Mouse (Mus musculus): Measurements from ENCODE around the gene Eif2a.
A peak's percentile ranks its signal among the peaks of the same experiment; 100 is the strongest.

Gene Eif2a

GRCm38 (mm10) chr3:58525652-58526407 is at the start of gene Eif2a, which contains the start of gene Serp1:
TSS of gene Eif2a (plus strand) at chr3:58525821.
TSS of gene Serp1 (minus strand) at chr3:58525892.
- DNase-seq, result peak; percentile 100

GRCm38 (mm10) chr3:58478755-58479455 is 46.7 kb upstream of the Eif2a start:
- DNase-seq, result no peak

GRCm38 (mm10) chr3:58485883-58486282 is 39.7 kb upstream of the Eif2a start:
- DNase-seq, result no peak

GRCm38 (mm10) chr3:58487121-58487520 is 38.5 kb upstream of the Eif2a start:
- DNase-seq, result no peak

- no peak for DNase-seq
These were observed 37.4 kb upstream of the Eif2a start for GRCm38 (mm10) chr3:58487999-58488775.

GRCm38 (mm10) chr3:58490787-58491186 is 34.8 kb upstream of the Eif2a start:
- peak; percentile 22 for DNase-seq

- peak; percentile 29 for DNase-seq
These were observed 32.0 kb upstream of the Eif2a start for GRCm38 (mm10) chr3:58493621-58494020.

- no peak for DNase-seq
These were observed 23.7 kb upstream of the Eif2a start for GRCm38 (mm10) chr3:58501961-58502360.

- no peak for DNase-seq
These were observed 21.8 kb upstream of the Eif2a start for GRCm38 (mm10) chr3:58503720-58504333.

GRCm38 (mm10) chr3:58504676-58505075 is 20.9 kb upstream of the Eif2a start:
- DNase-seq, result no peak

- DNase-seq, result no peak
These were observed 17.4 kb upstream of the Eif2a start for GRCm38 (mm10) chr3:58508020-58508750.

- no peak for DNase-seq
These were observed 14.0 kb upstream of the Eif2a start for GRCm38 (mm10) chr3:58511581-58511980.

- no peak for DNase-seq
These were observed 12.9 kb upstream of the Eif2a start for GRCm38 (mm10) chr3:58512740-58513139.

GRCm38 (mm10) chr3:58513483-58513882 is 12.1 kb upstream of the Eif2a start:
- DNase-seq, result no peak

- DNase-seq, result no peak
These were observed 9.5 kb upstream of the Eif2a start for GRCm38 (mm10) chr3:58515947-58516601.

GRCm38 (mm10) chr3:58516602-58516976 is 9.0 kb upstream of the Eif2a start:
- no peak for DNase-seq

GRCm38 (mm10) chr3:58517258-58517657 is 8.4 kb upstream of the Eif2a start:
- no peak for DNase-seq

- DNase-seq, result no peak
These were observed 7.8 kb upstream of the Eif2a start for GRCm38 (mm10) chr3:58517800-58518199.

- no peak for DNase-seq
These were observed 6.7 kb upstream of the Eif2a start for GRCm38 (mm10) chr3:58518962-58519361.

GRCm38 (mm10) chr3:58519536-58519935 is 6.1 kb upstream of the Eif2a start:
- DNase-seq, result no peak

GRCm38 (mm10) chr3:58520286-58520685 is 5.3 kb upstream of the Eif2a start:
- DNase-seq, result no peak

- DNase-seq, result no peak
These were observed 4.3 kb upstream of the Eif2a start for GRCm38 (mm10) chr3:58521361-58521760.
